Mouse (Mus musculus) hindbrain, embryonic 11.5 days (tissue): ENCODE measurements at regions not wholly inside any gene's neighbourhood (a gene's known extent, or its start where the extent isn't known, plus 50 kb on each side); places are given as distances from the start of the nearest gene placed in this dataset.
A peak's percentile ranks its signal among the peaks of the same experiment; 100 is the strongest.

ENCODE experiments used
- ATAC-seq: fragments of 200-750 bp; cut with Nextera tagmentation; 2 replicates; pipeline ENCODE4 v1.8.0; 2017; ENCODE audit warnings: mild to moderate bottlenecking, moderate TSS enrichment, moderate library complexity; ENCODE audit not compliant: low FRiP score
- DNase-seq: peaks from one replicate; pipeline ENCODE4 v3.0.0-alpha.2; 2015; ENCODE audit warnings: low spot score
- H3K27ac ChIP-seq: fragments of 300-500 bp; sonication (generic); 2 replicates; pipeline ENCODE4 v1.5.1; 2014; ENCODE audit warnings: mild to moderate bottlenecking, low read depth, low read length
- H3K27me3 ChIP-seq: fragments of 300-500 bp; sonication (generic); 2 replicates; pipeline ENCODE4 v1.6.1; 2014; ENCODE audit warnings: mild to moderate bottlenecking, low read length, moderate library complexity, mixed read lengths; ENCODE audit not compliant: control insufficient read depth, insufficient read depth
- H3K36me3 ChIP-seq: fragments of 300-500 bp; sonication (generic); 2 replicates; pipeline ENCODE4 v1.6.1; 2014; ENCODE audit warnings: mild to moderate bottlenecking, low read length, moderate library complexity, mixed read lengths; ENCODE audit not compliant: control insufficient read depth, insufficient read depth
- H3K4me1 ChIP-seq: fragments of 300-500 bp; sonication (generic); replicated peaks from 2 replicates; pipeline ENCODE4 v1.6.1; 2014; ENCODE audit warnings: low read length, mixed read lengths; ENCODE audit not compliant: control insufficient read depth, insufficient read depth
- H3K4me2 ChIP-seq: fragments of 300-500 bp; sonication (generic); replicated peaks from 2 replicates; pipeline ENCODE4 v1.6.1; 2014; ENCODE audit warnings: mild to moderate bottlenecking, low read depth, low read length
- H3K4me3 ChIP-seq: fragments of 300-500 bp; sonication (generic); 2 replicates; pipeline ENCODE4 v1.5.1; 2014; ENCODE audit warnings: low read depth, low read length
- H3K9ac ChIP-seq: fragments of 300-500 bp; sonication (generic); 2 replicates; pipeline ENCODE4 v1.6.1; 2014; ENCODE audit warnings: low read depth, low read length
- H3K9me3 ChIP-seq: fragments of 300-500 bp; sonication (generic); 2 replicates; pipeline ENCODE4 v1.6.1; 2016; ENCODE audit warnings: low read length; ENCODE audit not compliant: control insufficient read depth
- WGBS: fragments of 180-500 bp; shearing (Covaris S2); extraction: QIAGEN DNeasy Blood & Tissue Kit; methylation state at CpG from one replicate; pipeline ENCODE4 v1.1.7; 2014; 5-methylcytosine and 5-hydroxymethylcytosine counted together

- no peak for DNase-seq
- Histone ChIP-seq H3K4me3 (no peak overlapping the region), H3K9me3 (no peaks in the 10 kb centered on the region), H3K9ac (no peak overlapping the region), H3K4me1 (no peaks in the 10 kb centered on the region), H3K36me3 (no peaks in the 10 kb centered on the region), H3K27me3 (no peaks in the 10 kb centered on the region), H3K27ac (no peak overlapping the region), H3K4me2 (no peak overlapping the region)
- no peak for ATAC-seq
- 71% methylated on average over 9 of the region's 9 CpGs for WGBS
Observed at GRCm38 (mm10) chr15:87922091-87922490, 378.0 kb downstream of the Fam19a5 start.

GRCm38 (mm10) chr15:87922781-87923446 is 378.8 kb downstream of the Fam19a5 start:
- Histone ChIP-seq H3K36me3 (no peaks in the 10 kb centered on the region), H3K9me3 (no peaks in the 10 kb centered on the region), H3K27me3 (no peaks in the 10 kb centered on the region), H3K4me2 (no peak overlapping the region), H3K4me1 (no peaks in the 10 kb centered on the region), H3K27ac (no peak overlapping the region), H3K9ac (no peak overlapping the region), H3K4me3 (no peak overlapping the region)
- DNase-seq = no peak
- no peak for ATAC-seq
- 87% methylated on average over 4 of the region's 4 CpGs for WGBS

GRCm38 (mm10) chr15:87923906-87924305 is 379.8 kb downstream of the Fam19a5 start:
- no peaks in the 10 kb centered on the region for H3K36me3 ChIP-seq
- no peak overlapping the region for H3K4me2 ChIP-seq
- H3K4me3 ChIP-seq = no peak overlapping the region
- WGBS = 38% methylated on average over 9 of the region's 9 CpGs
- H3K4me1 ChIP-seq = no peaks in the 10 kb centered on the region
- ATAC-seq = no peak
- no peak overlapping the region for H3K9ac ChIP-seq
- no peaks in the 10 kb centered on the region for H3K9me3 ChIP-seq
- H3K27me3 ChIP-seq = no peaks in the 10 kb centered on the region
- H3K27ac ChIP-seq = no peak overlapping the region
- DNase-seq = peak; percentile 36

GRCm38 (mm10) chr15:87936041-87936440 is 391.9 kb downstream of the Fam19a5 start:
- Histone ChIP-seq H3K9ac (no peak overlapping the region), H3K36me3 (no peaks in the 10 kb centered on the region), H3K4me2 (no peak overlapping the region), H3K4me1 (no peaks in the 10 kb centered on the region), H3K4me3 (no peak overlapping the region), H3K27ac (no peak overlapping the region), H3K27me3 (no peaks in the 10 kb centered on the region), H3K9me3 (no peaks in the 10 kb centered on the region)
- DNase-seq (no peak), ATAC-seq (no peak)
- 65% methylated on average over 6 of the region's 6 CpGs for WGBS

GRCm38 (mm10) chr15:87940837-87941236 is 396.7 kb downstream of the Fam19a5 start:
- Histone ChIP-seq H3K9ac (no peak overlapping the region), H3K27ac (no peak overlapping the region), H3K27me3 (no peaks in the 10 kb centered on the region), H3K9me3 (no peaks in the 10 kb centered on the region), H3K4me3 (no peak overlapping the region), H3K4me1 (no peaks in the 10 kb centered on the region), H3K36me3 (no peaks in the 10 kb centered on the region), H3K4me2 (no peak overlapping the region)
- ATAC-seq (no peak), DNase-seq (peak; percentile 66)
- WGBS = 63% methylated on average over 3 of the region's 3 CpGs

- DNase-seq = no peak
- Histone ChIP-seq H3K27me3 (no peaks in the 10 kb centered on the region), H3K27ac (no peak overlapping the region), H3K9me3 (no peaks in the 10 kb centered on the region), H3K4me3 (no peak overlapping the region), H3K4me1 (no peaks in the 10 kb centered on the region), H3K9ac (no peak overlapping the region), H3K4me2 (no peak overlapping the region), H3K36me3 (no peaks in the 10 kb centered on the region)
- WGBS = 84% methylated on average over 3 of the region's 3 CpGs
- no peak for ATAC-seq
Observed at GRCm38 (mm10) chr15:87952531-87952930, 408.4 kb downstream of the Fam19a5 start.

- ATAC-seq (no peak), DNase-seq (no peak)
- Histone ChIP-seq H3K27me3 (no peaks in the 10 kb centered on the region), H3K9ac (no peak overlapping the region), H3K4me3 (no peak overlapping the region), H3K36me3 (no peaks in the 10 kb centered on the region), H3K9me3 (no peaks in the 10 kb centered on the region), H3K27ac (no peak overlapping the region), H3K4me2 (no peak overlapping the region), H3K4me1 (no peaks in the 10 kb centered on the region)
- WGBS = 86% methylated on average over 5 of the region's 5 CpGs
Observed at GRCm38 (mm10) chr15:87955685-87956256, 411.7 kb downstream of the Fam19a5 start.

GRCm38 (mm10) chr15:87958866-87959265 is 414.8 kb downstream of the Fam19a5 start:
- Histone ChIP-seq H3K9me3 (no peaks in the 10 kb centered on the region), H3K4me1 (no peaks in the 10 kb centered on the region), H3K4me2 (no peak overlapping the region), H3K27me3 (no peaks in the 10 kb centered on the region), H3K36me3 (no peaks in the 10 kb centered on the region), H3K4me3 (no peak overlapping the region), H3K27ac (no peak overlapping the region), H3K9ac (no peak overlapping the region)
- 88% methylated on average over 1 of the region's 1 CpGs for WGBS
- DNase-seq (no peak), ATAC-seq (no peak)

GRCm38 (mm10) chr15:87972641-87973040 is 428.5 kb downstream of the Fam19a5 start:
- ATAC-seq = no peak

More at GRCm38 (mm10) chr15:87972641-87973040, 428.5 kb downstream of the Fam19a5 start:
- Histone ChIP-seq H3K4me3 (no peak overlapping the region), H3K4me2 (no peak overlapping the region), H3K36me3 (no peaks in the 10 kb centered on the region), H3K9me3 (no peaks in the 10 kb centered on the region), H3K27ac (no peak overlapping the region), H3K27me3 (no peaks in the 10 kb centered on the region), H3K4me1 (no peaks in the 10 kb centered on the region), H3K9ac (no peak overlapping the region)
- WGBS = 88% methylated on average over 6 of the region's 6 CpGs
- DNase-seq = no peak
